Mouse (Mus musculus): Measurements from ENCODE around the gene Got1. TPM values are rescaled to one million over a fixed set of nuclear protein-coding genes. Genes with fewer than 3 reads are reported as not detected.

Got1 gene
- polyA plus RNA-seq, 2 experiments from 2014 or later: 40.4 to 50.6 TPM

GRCm38 (mm10) chr19:43478891-43479290 lies 45.5 kb downstream of the Got1 start:
- no peak for ATAC-seq

DNA sequence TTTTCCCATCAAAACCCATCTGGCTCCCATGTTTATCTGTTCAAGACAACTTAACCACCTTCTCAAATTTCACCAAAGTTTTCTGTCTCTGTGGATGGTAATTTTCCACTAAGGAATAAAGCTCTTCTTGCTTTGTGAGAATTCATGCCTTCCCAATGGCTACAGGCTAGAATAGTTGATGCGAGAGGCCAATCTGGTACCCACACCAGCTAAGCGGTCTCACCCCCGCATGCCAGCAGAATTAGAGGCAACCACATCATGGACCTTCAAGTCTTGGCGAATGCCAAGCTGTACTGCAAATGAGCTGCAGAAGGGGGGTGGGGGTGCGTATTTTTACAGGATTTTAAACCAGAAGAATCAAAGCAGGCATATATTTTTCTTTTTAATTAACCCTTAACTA lies 47.0 kb downstream of the Got1 start:
- ATAC-seq: no peak

GRCm38 (mm10) chr19:43476063-43476462 lies 48.3 kb downstream of the Got1 start:
- no peak for ATAC-seq

- no peak for ATAC-seq
Observed at GRCm38 (mm10) chr19:43475642-43476041, 48.8 kb downstream of the Got1 start.

DNA sequence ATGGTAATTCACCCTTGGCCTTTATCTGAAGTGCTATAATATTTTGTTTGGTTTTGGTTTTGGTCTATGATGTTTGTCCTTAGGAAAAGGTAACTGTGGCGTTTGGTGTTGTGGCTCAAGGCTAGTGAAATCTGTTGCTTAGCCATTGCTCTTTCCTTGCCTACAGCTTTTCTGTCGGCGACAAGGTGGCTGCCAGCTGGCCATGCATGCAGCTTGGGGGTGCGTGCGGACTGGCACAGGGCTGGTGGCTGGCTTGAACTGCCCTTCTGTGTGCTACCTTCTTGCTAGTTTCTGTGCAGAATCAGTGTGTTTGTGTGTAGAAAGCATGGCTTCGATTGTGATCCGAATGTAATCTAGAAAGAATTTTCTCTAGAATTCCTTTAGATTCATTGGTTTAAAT lies 51.6 kb downstream of the Got1 start:
- no peak for ATAC-seq

GRCm38 (mm10) chr19:43472331-43472730 lies 52.1 kb downstream of the Got1 start:
- ATAC-seq: no peak

DNA sequence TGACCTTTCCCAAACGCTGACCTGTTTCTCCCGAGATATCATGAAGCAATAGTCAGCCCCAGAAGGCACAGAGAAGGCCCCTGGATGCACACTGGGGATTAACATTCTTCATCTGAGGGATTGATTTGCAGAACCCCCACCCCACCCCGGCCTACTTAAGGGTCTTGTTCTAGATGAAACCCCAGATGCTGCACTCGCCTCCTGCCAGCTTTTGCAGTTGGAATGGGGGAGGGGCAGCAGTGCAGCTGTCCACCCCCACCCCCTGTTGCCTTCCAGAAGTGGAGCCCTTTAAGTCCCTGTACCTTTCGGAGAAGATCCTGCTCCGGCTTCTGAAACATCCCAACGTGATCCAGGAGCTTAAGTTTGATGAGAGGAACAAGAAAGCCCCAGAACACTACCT lies 55.1 kb downstream of the Got1 start:
- ATAC-seq: no peak

DNA sequence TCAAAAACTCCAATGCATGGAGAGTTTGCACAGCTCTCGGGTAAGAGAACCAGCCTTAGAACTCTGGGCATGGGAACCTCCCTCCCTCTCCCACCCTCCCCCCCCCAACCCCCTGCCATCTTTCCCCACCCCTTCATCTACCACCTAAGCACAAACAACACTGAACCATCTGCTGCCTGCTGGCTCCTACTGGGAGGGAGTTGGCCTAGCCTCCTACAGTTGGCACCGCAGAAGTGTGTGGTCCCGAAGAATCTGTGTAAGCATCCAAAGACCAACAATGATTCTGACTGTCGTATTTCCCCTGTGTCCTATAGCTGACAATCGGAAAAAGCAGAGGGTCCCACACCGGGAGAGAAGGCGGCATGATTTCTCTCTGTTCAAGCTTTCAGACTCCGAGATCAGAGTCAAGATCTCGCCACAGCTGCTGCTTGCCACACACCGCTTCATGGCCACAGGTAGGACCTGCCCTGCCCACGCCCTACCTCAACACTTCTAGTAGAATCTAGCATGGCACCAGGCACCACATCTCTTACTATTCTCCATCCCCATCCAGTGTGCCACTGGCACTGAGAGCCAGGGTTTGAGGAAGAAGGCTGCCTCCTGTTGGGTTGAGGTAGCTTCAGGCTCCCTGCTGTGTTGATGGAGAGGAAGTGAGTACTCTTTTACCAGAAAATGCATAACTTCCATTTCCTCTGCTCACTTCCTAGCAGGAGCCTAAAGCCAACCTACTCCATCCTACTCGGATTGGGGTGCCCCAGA lies 56.3 kb downstream of the Got1 start:
- ATAC-seq: no peak

DNA sequence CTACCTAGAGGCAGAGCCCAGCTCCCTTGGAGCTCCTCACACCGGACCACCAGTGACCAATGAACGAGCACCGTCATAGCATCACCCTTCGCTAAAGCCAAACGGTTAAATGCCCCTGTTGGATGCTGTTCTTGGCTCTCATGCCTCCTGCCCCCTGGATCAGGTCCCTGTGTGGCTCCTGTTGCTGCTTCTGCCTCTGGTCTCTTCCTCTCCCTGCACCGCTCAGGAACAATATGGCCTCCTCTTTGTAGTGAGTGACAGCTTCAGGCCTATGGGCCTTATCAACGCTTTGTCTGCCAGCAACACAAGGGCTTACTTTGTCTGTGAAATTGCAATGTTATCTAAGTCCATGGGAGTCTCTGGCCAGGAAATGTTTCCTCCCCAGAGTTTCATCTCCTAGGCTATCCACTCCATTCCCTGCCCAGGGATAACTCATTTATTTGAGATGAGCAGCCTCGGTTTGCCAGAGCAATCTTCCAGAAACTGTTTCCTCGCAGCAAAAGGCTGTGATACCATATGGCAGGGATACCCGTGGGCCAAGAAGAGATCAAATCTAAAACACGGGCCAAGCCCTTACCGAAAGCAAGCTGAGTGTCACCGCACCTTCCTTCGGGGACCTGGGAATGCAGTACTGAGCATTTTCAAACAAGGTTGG lies 58.7 kb downstream of the Got1 start:
- no peak for ATAC-seq

DNA sequence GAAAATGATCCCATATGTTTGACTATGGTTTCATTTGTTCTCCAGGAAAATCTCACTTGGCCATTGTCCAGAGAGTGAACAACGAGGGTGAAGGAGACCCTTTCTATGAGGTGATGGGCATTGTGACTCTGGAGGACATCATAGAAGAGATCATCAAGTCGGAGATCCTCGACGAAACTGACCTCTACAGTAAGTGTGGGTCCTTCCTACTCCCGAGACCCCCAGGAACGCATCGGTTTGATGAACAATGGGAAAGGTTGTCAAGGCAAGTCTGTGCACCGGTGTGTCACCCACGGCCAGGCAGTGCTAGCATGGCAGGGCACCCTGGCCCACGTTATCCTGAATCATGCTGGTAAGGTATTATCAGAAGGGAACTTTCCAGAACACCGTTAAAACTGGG lies 59.3 kb downstream of the Got1 start:
- no peak for ATAC-seq

DNA sequence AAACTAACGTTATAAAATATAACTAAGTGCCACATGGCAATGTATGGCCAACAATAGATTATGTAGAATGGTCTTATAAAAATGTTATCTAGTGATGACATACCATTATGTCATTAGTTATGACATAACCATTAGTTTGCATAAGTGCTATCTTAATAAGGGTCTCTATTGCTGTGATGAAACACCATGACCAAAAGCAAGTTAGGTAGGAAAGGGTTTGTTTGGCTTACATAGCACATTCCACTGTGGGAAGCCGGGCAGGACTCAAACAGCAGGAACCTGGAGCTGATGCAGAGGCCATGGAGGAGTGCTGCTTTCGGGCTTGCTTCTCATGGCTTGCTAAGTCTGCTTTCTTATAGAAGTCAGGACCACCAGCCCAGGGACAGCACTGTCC lies 60.1 kb downstream of the Got1 start:
- no peak for ATAC-seq

DNA sequence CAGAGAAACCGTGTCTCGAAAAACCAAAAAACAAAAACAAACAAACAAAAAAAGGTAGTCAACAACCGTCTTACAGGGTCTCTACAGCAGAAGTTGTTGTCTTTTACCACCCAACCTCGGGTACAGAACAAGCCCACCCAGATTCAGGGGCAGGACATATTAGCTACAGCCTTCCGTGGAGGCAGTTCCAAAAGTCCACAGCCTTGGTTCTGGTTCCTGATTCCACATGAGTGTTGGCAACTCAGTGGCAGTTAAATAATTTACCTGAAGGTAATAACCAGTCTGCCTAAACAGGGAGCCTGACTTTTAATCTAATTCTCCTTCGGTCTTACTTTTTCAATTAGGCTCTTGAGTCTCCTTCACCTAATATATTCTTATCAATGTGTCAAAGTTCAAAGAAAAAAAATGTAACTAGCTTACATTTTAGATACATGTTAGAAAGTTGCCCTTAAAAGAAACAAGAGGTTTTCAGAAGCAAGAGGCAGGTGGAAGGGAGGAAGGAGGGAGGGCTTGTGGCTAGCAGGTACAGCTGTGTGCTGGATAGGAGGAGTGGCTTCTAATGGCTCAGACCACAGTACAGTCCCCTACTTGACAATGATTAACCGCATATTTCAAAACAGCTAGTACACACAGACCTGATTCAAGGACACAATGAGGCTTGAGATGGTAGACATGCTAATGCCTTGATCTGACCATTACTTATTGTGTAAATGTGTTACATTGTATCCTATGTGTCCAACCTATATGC lies 60.7 kb downstream of the Got1 start:
- ATAC-seq: no peak

- no peak for ATAC-seq
Observed at GRCm38 (mm10) chr19:43462141-43462540, 62.3 kb downstream of the Got1 start.

DNA sequence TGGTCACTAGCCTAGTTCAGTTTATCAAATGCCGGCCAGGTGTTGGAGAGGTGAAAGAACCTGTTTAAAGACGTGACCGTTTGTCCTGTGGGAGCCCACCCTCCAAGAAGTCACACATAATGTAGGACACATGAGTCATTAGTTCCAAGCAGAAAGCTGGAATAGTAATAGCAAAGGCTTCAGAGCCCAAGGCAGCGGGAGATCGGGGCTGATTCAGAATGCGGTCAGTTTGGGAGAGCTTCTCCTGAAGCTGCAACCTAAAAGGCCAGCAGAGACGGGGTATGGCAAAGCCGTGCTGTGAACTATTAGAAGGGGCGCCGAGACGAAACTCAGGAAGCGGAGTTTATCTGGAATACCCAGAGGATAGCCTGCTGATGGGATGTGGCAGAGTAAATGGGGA lies 63.9 kb downstream of the Got1 start:
- no peak for ATAC-seq

GRCm38 (mm10) chr19:43459948-43460347 lies 64.5 kb downstream of the Got1 start:
- no peak for ATAC-seq

- no peak for ATAC-seq
Observed at GRCm38 (mm10) chr19:43453025-43453424, 71.4 kb downstream of the Got1 start.

GRCm38 (mm10) chr19:43452176-43452575 lies 72.2 kb downstream of the Got1 start:
- no peak for ATAC-seq

DNA sequence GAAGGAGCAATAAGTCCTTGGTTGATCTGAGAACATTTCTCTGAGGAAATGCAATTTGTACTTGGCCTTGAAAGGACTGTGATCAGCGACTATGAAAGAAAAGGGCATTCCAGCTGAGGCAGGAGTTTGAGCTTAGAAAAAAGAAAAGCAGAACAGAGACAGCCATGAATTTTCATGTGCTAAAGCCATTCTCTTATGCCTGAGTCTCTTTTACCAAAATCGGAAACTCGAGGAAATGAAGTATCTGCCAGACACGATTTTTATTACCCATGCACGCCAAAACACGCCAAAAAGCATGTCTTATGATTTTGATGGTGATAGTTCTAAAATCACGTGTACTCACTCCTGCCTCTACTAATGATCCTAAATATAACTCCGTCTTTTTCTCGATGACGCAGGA lies 72.8 kb downstream of the Got1 start:
- ATAC-seq: no peak

Other genes with a start within 250 kb of the Got1 start
- gene Hpse2, start 136.2 kb downstream of the Got1 start, polyA plus RNA-seq (2017; shearing (Covaris generic)): under 1 TPM in 1 of 2 experiments, not detected in 1; 0.14 TPM
- gene Cnnm1, start 84.2 kb downstream of the Got1 start, polyA plus RNA-seq (2017; shearing (Covaris generic)): not detected
- not detected for gene Nkx2-3, start 87.7 kb upstream of the Got1 start, polyA plus RNA-seq (2017; shearing (Covaris generic))
- 10 to 100 TPM in 1 of 2 experiments, 1 to 10 TPM in 1; 9.8 to 12.6 TPM for gene Slc25a28, start 150.3 kb upstream of the Got1 start, polyA plus RNA-seq (2017; shearing (Covaris generic))
- gene Entpd7, start 165.1 kb upstream of the Got1 start, polyA plus RNA-seq (2017; shearing (Covaris generic)): 1 to 10 TPM; 6.7 to 7.1 TPM
- 10 to 100 TPM; 12.5 to 16.8 TPM for gene Cutc, start 228.4 kb upstream of the Got1 start, polyA plus RNA-seq (2017; shearing (Covaris generic))
- 10 to 100 TPM in 1 of 2 experiments, 1 to 10 TPM in 1; 7.4 to 14.6 TPM for gene Cox15, start 228.4 kb upstream of the Got1 start, polyA plus RNA-seq (2017; shearing (Covaris generic))

Data from CD4-positive, CD25-positive, alpha-beta regulatory T cell, adult 4 months (primary cell).